Mouse (Mus musculus) brown adipose tissue, adult 24 weeks (tissue): ENCODE results near the gene Olfr195. TPM values are rescaled to one million over a fixed set of nuclear protein-coding genes. Genes with fewer than 3 reads are reported as not detected.
"Not testable (repeated sequence)": the region's sequence is repeated elsewhere in the genome, so short reads cannot be mapped to it uniquely, and the experiment has no call there.

ENCODE experiments used
- H3K27ac ChIP-seq: fragments of 200-500 bp; replicated peaks from 2 replicates; pipeline ENCODE4 v1.5.1; 2012; ENCODE audit warnings: low read depth, mild to moderate bottlenecking, low read length
- H3K4me1 ChIP-seq: fragments of 200-500 bp; 2 replicates; pipeline ENCODE4 v1.6.1; 2012; ENCODE audit warnings: low read length, mixed read lengths; ENCODE audit not compliant: control insufficient read depth, insufficient read depth, insufficient read length
- H3K4me3 ChIP-seq: fragments of 200-500 bp; 2 replicates; pipeline ENCODE4 v1.5.1; 2012; ENCODE audit warnings: low read depth, mild to moderate bottlenecking, low read length, moderate library complexity; ENCODE audit not compliant: insufficient read depth
- polyA plus RNA-seq: library from polyadenylated mRNA; stranded (reverse); fragments of >200 nt; gene quantifications from 2 replicates; pipeline ENCODE4 v1.2.4, GENCODE M21; 2012; ENCODE audit not compliant: missing spikeins, insufficient read depth, insufficient read length

Gene Olfr195
- not detected in 2 replicates for polyA plus RNA-seq

DNA sequence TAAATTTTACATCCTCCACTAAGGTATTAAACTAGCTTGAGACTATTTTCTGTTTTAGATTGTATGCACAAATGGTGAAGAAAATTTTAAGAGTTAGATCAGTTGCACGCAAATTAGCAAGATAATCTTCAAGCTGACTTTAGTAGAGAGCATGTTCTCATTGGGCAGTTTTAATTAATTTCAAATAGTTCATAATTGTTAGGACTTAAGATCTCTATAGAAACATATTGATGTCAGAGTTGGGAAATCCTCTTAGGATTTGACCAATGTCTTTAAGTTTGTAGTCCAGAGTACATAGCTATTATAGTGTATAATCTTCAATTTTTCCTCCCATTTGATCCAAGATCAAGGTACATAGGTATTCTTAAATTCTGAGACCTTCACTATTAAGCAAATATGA, at the start of gene Olfr195:
Gene Olfr195 (plus strand): TSS at position 301 of the 400 bp plus-strand sequence.
- Histone ChIP-seq H3K4me1 (no peaks in the 10 kb centered on the region), H3K27ac (no peak within 1 kb of the TSS), H3K4me3 (no peak within 1 kb of the TSS)

DNA sequence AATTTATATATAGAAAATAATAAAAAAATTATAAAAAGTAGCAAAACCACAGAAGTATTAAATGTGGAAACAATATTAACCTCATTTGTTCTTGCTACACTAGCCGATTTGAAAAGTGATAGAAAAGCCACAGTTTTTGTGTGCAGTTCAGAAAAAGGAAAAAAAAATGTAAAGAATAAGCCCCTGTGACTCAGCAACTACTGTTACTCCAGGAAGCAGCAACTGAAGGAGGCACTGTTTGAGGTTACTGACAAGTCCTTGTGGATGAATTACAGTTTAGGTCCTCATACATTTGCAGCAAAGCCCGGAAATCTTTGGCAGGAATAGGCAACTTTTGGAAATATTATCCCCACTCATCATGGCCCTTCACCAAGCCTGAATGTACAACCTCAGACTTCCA, 41.5 kb upstream of the Olfr195 start:
- Histone ChIP-seq H3K27ac (no peak overlapping the region), H3K4me3 (no peak overlapping the region)

DNA sequence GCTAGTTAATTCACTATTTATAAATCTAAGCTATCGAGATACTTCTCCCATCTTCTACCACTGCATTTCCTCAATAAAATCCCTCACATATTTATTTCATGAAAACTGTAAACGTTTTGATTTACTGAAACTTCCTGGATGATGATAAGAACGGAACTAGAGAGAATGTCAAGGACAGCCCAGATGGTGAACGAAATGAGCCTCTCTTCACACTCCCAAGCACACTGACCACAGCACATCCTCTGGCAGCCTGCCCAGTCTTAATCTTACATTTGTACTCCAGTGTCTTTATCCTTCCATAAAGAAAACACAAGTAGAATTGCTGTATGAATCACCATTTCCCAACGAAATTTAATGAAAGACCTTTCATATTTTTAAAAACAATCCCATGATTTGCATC, 38.3 kb upstream of the Olfr195 start:
- H3K4me1 ChIP-seq, H3K27ac ChIP-seq, H3K4me3 ChIP-seq: not testable (repeated sequence)

More for the DNA sequence above, 41.5 kb upstream of the Olfr195 start:
- H3K4me1 ChIP-seq = no peaks in the 10 kb centered on the region

DNA sequence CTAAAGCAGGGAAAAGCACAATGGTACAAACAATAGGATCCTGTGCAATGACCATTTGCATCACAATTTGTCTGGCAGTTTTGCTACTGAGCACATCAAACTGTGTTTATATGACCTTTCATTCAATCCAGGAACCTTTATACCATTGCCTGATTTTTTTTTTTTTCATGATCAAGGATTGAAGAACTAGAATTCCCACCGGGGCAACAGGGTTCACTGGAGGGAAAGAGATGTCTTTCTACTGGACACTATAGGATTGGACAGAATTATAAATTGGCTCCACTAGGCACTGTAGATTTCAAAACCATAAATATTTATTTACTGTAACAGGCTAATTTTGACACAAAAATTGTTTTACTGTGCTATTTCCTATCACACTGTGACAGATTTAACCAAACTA, 35.1 kb upstream of the Olfr195 start, which contains the start of gene Olfr193:
Gene Olfr193 (minus strand): TSS at position 101 of the 400 bp plus-strand sequence.
- H3K4me3 ChIP-seq = no peak within 1 kb of the TSS
- no peaks in the 10 kb centered on the region for H3K4me1 ChIP-seq
- no peak within 1 kb of the TSS for H3K27ac ChIP-seq

DNA sequence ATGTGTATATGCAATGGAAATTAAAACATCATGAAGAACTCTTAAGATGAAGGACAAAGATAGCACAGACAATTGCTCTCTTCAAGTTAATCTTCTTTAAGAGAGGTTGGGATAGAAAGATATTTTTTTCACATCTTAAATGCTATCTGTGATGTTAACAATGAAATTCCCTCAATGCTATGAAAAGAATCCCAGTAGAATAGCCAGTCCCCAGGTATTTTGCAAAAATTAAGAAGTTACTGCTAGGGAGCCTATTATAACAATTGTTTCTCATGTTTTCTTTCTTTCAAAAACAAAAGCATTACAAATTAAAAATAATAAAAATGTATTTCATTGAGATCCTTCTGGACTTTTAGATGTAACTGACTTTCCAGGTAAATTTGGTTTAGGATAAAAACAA, 25.9 kb upstream of the Olfr195 start, which contains the start of gene Olfr194:
Gene Olfr194 (minus strand): TSS at position 101 of the 400 bp plus-strand sequence.
- no peak within 1 kb of the TSS for H3K27ac ChIP-seq
- H3K4me1 ChIP-seq = no peaks in the 10 kb centered on the region
- H3K4me3 ChIP-seq = no peak within 1 kb of the TSS

DNA sequence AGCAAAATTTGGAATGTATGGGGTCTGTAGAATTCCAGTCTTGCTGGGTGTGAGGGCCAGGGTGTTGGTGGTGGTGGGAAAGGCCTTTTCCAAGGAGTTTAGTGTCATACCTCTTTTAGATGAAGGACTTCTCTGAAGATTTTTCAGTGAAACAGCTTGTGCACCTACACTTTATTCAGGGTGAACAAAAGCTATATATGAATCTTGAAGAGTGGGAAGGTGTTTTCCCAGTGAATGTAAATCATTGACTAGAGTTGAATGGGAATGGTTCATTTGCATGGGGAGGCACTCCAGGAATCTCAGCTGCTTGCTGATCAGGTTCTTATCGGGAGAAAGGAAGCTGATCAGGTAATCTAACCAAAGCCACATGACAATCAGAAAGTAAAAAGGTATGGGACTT, 16.1 kb upstream of the Olfr195 start:
- Histone ChIP-seq H3K27ac (no peak overlapping the region), H3K4me1 (no peaks in the 10 kb centered on the region), H3K4me3 (no peak overlapping the region)

DNA sequence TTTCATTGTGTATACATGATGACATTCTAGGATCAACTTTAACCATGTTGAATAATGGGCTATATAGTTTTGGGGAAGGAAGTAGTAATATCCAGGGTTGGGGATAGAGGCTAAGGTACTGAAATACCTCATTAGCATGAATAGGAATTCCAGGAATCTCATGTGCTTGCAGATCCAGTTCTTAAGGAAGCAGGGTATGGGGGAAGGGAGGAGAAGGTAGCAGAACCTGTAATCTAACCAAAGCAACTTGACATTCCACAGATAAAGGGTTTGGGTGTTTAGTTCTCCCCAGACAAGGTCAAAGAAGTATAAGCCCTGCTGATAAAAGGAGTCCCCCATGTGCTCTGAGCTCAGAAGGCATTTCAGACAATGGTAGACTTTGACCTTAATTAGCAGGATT, 5.7 kb upstream of the Olfr195 start:
- H3K27ac ChIP-seq = no peak overlapping the region
- H3K4me1 ChIP-seq = no peaks in the 10 kb centered on the region
- H3K4me3 ChIP-seq = no peak overlapping the region

DNA sequence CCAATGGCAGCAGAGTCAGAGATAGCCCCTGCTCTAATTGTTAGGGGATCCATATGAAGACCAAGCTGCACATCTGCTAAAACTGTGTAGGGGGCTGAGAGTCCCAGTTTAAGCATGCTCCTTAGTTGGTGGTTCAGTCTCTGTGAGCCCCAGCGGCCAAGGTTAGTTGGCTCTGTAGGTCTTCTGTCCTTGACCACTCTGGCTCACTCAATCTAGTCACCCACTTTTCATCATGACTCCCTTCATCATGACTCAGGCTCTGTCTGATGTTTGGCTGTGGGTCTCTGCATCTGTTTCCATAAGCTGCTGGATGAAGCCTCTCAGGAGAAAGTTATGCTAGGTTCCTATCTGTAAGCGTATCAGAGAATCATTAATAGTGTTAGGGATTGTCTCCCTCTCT, 5.2 kb downstream of the Olfr195 start:
- Histone ChIP-seq H3K4me3 (no peak overlapping the region), H3K4me1 (no peaks in the 10 kb centered on the region), H3K27ac (no peak overlapping the region)

DNA sequence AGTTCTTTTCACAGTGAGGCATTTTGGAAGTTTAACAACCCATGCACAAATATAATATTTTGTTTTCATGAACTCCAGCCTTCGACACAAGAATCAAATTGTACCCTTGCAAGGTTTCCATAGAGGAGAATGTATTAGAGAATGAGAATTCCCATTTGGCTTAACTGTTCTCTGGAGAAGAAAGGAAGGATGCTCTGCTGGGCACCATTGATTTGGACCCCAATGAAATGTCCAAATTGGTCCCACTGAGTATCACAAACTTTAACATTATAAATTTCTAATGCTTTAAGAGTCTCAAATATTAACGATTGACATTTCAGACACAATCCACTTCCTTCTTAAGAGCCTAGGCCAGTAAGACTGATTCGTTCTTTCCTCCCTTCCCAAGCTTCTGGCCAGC, 23.5 kb downstream of the Olfr195 start, which contains the start of gene Olfr196:
Gene Olfr196 (minus strand): TSS at position 101 of the 400 bp plus-strand sequence.
- Histone ChIP-seq H3K27ac (no peak within 1 kb of the TSS), H3K4me1 (no peaks in the 10 kb centered on the region), H3K4me3 (no peak within 1 kb of the TSS)

Other genes with a start within 250 kb of the Olfr195 start
- gene Olfr181, start 218.3 kb upstream of the Olfr195 start, polyA plus RNA-seq = not detected in 2 replicates
- gene Olfr180, start 217.7 kb upstream of the Olfr195 start, polyA plus RNA-seq = not detected in 2 replicates
- not detected in 2 replicates for gene Olfr183, start 151.7 kb upstream of the Olfr195 start, polyA plus RNA-seq
- not detected in 2 replicates for gene Olfr186, start 116.8 kb upstream of the Olfr195 start, polyA plus RNA-seq
- not detected in 2 replicates for gene Olfr187, start 107.3 kb upstream of the Olfr195 start, polyA plus RNA-seq
- gene Olfr190, start 69.0 kb upstream of the Olfr195 start, polyA plus RNA-seq = not detected in 2 replicates
- gene Olfr191, start 57.2 kb upstream of the Olfr195 start, polyA plus RNA-seq = not detected in 2 replicates
- not detected in 2 replicates for gene Olfr193, start 35.2 kb upstream of the Olfr195 start, polyA plus RNA-seq
- not detected in 2 replicates for gene Olfr194, start 26.0 kb upstream of the Olfr195 start, polyA plus RNA-seq
- gene Olfr196, start 23.4 kb downstream of the Olfr195 start, polyA plus RNA-seq = not detected in 2 replicates
- not detected in 2 replicates for gene Olfr198, start 56.5 kb downstream of the Olfr195 start, polyA plus RNA-seq
- not detected in 2 replicates for gene Olfr199, start 72.7 kb downstream of the Olfr195 start, polyA plus RNA-seq
- not detected in 2 replicates for gene Olfr201, start 125.6 kb downstream of the Olfr195 start, polyA plus RNA-seq
- gene Olfr202, start 139.7 kb downstream of the Olfr195 start, polyA plus RNA-seq = not detected in 2 replicates
- gene Olfr203, start 151.8 kb downstream of the Olfr195 start, polyA plus RNA-seq = not detected in 2 replicates
- not detected in 2 replicates for gene Olfr204, start 171.2 kb downstream of the Olfr195 start, polyA plus RNA-seq
- gene Olfr205, start 184.1 kb downstream of the Olfr195 start, polyA plus RNA-seq = not detected in 2 replicates
- not detected in 2 replicates for gene Olfr206, start 202.2 kb downstream of the Olfr195 start, polyA plus RNA-seq
- not detected in 2 replicates for gene Olfr209, start 216.9 kb downstream of the Olfr195 start, polyA plus RNA-seq